Mouse (Mus musculus) frontal cortex, postnatal 10 days (tissue): ENCODE measurements at regions not wholly inside any gene's neighbourhood (a gene's known extent, or its start where the extent isn't known, plus 50 kb on each side); places are given as distances from the start of the nearest gene placed in this dataset.
A peak's percentile ranks its signal among the peaks of the same experiment; 100 is the strongest.
"Not testable (repeated sequence)": the region's sequence is repeated elsewhere in the genome, so short reads cannot be mapped to it uniquely, and the experiment has no call there.

ENCODE experiments used
- DNase-seq, 2 experiments: peaks; one replicate each; pipeline ENCODE4 v3.0.0; 2022; ENCODE audit warnings: low spot score in 2 of 2, mixed read lengths in 1 of 2

DNA sequence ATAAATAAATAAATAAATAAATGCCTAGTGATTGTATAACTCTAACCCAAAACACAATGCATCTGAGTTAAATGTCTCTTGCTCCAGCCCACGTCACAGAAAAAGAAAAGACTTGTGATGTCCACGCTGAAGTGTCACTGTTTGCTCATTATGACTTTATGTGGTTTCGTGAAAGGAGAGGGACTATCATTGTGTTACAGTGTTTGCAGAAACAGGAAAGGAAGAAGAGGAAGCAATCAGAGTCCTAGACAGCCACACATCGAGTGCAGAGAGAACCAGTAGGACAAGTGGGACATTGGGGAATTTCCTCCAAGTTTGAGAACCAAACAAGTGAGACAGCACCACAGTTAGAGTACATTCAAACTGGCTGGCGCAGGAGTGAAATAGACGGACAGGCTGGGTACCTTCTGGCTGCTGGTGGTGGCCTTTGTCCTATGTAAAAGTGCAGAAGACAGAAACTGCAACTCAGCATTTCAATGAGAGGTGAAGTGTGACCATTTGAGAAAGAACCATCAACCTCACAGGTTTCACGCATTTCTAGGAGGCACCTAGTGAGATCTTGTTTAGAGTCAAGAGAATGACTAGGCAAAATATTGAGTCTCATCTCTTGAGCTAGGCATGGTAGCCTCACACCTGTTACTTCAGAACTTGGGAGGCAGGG lies 59.6 kb downstream of the Fasl start:
- DNase-seq: no peak

DNA sequence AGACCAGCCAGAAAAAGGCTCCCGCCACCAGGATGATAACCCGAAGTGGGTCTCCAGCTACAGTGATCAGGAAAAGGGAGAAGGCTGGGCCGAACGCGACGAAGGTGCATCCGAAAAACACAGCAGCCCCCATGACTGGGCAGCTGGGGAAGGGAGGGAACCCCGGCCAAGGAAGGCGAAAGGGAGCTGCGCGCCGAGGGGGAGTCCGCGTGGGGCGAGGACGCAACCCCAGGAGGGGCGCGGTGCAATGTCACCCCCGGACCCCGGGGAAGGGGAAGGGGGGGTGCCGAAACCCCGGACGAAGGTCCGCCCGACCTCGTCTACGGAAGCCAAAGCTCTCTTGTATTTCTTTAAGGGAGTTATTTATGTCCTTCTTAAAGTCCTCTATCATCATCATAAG lies 60.9 kb downstream of the Fasl start:
- DNase-seq: not testable (repeated sequence)

DNA sequence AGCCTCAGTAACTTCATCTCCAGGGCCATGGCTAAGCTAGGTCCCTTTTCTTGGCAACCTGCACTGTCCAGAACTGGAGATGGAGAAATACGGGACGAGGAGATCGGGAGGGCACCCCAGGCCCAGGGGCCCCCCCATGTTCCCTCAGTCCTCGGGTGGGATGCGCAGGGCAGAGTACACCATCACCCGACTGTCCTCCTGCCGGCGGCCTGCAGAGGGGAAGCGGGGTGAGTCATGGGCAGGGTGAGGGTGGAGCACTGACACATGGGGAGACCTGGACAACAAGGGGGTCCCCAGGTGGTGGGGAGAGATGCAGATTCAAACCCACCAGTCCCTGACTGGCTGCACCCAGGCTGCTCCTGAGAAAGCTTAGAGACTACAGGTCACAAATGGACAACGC lies 62.2 kb downstream of the Fasl start:
- DNase-seq: not testable (repeated sequence)

DNA sequence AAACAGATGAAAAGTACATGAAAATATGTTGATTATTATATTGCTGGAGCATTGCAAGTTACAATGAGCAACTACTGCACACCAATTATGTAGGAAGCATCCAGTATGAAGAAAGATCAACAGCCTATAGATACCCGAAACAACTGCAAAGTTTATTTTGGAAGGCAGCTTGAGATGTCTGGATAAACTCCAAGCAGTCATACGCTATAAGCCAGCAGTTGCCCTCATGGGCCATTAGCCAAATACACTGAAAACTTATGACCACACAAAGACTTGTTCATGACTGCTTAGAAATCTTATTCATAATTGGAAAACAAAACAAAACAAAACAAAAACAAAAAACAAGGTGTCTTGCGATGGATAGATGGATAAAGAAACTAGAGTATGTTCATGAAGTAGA lies 68.4 kb downstream of the Fasl start:
- DNase-seq: no peak

DNA sequence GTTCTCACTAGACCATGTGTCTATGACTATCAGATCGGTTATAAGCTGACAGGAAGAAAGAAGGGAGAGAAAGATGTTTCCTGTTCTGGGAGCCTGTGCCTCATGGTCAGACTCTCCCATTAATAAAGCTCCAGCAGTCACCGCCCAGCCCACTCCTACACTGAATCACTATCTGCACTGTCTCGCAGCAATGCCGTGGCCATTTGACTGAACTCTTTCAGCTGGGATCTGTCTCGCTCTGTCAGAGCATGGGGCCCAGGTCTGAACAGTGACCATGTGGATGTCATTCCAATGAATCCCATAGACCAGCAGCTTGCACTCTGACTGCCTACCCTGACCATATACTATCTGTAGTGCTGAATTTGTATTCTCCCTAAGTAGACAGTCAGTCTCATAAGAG lies 70.0 kb downstream of the Fasl start:
- DNase-seq: no peak

DNA sequence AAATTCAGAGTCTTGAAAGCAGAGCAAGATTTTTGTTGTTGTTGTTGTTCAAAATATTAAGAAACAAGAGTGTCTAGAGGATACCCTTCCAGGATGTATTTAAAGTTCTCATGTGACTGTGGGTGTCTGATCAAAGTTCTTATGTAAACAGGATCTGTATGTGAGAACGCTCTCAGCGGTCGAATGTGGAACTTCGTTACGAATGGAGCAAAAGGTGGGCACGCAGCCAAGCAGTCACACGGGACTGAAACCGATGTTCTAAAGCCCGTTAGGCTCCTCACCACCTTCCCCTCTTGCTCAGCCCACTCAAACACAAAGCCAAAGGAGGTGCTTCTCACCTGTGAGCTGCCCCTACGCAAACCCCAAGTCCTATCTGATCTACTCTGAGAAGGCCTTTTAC lies 75.4 kb downstream of the Fasl start:
- peak; percentile 36 to 46 for DNase-seq

DNA sequence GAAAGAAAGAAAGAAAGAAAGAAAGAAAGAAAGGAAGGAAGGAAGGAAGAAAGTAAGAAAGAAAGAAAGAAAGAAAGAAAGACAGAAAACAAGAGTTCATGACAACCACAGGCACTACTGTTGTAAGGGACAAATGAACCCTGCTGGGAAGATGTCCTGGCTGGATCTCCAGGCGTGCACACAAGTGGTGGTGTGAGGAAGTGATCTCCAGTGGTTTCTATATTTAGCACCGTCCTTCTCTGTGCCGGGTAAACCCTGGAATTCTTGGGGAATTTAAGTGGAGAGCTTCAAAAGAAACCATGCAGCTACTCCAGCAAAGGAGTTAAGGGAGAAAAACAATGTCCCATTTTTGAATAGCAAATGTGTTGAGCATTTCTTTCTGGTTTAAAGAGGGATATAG lies 76.0 kb downstream of the Fasl start:
- no peak for DNase-seq

DNA sequence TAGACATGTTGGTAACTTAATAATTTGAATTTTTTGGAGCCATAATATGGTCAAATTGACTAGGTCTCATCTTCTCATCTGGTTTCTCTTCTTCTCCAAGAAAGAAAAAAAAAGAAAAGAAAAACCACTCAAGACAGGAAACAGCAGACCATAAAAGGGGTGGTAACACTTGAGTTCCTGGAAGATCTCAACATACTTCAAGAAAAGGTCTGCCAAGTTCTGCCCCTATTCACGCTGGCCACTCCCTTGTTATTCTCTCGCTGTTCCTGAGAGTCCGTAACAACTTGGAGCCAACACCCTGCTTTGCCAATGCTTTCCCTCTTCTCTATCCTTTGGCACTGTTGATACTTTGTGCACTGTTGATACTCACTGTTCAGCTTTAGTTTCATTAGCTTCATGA lies 81.2 kb downstream of the Fasl start:
- no peak for DNase-seq

DNA sequence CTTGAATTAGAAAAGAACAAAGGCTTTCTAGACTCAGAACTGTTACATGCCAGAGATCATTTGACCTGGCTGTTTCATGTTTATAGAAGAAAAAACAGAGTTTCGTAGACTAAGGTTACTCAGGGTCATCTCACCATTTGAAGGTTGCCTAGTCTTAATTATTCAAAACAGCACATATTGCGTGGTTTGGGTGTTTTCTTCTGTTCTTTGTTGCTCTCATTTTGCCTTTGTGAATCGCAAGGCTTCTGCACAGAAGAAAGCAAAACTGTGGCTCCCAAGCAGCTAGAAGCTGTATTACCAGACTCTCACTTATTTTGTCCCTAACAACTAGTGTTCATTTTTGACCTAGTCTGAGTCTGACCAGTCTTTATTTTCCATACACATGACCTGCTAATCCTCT lies 83.3 kb downstream of the Fasl start:
- no peak for DNase-seq

DNA sequence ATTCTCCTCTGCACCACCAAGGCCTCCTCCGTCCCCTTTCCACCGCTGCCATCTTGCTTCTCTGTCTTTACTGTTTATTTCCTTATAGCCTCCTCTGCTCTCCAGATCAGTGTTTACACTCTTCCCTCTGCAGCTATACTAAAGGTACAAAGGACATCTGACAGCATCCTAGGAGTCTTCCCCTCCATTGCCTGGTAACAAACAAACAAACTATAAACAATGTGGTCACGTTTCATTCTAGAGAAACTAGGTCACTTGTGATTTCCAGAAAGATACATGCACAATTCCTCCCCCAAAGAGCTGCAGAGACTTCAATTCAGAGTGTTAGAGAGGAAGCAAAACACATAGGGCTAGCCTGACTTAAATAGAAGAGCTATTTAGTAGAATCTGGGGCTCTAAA lies 83.8 kb downstream of the Fasl start:
- no peak for DNase-seq

DNA sequence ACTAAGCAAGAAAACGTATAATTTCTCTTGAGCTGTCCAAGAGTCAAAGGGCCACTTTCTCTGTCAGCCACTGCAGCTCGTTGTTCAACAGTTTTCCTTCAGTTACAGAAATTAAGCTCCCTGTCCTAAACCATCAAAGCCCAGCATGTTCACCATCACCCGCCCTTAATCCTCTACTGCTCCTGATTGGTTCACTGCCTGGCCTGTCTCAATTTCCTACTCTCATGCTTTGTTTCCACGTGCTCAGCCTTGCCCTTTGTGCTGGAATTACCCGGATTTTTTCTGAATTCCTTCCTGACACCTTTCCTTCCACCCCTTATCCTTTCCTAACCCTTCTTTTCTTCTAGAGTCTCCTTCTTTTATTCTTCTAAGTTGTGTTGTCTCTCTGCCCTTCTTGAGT lies 92.4 kb downstream of the Fasl start:
- no peak for DNase-seq

DNA sequence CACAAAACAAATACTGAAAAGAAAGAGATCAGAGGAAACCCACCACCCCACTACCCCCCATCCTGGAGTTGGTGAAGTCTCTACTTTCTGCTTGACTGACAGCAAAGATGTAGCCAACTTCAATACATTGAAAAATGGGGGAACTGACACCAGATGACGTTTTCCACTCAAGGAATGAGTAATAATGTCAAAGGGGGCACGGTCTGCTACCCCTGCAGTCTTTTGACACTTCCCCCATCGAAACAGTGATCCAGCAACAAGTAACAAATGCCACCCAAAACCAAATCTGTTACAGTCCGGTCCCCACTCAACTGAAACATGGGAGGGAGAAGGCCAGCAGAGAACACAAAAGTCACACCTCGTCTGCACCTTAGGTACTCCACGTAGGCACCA lies 94.5 kb downstream of the Fasl start:
- DNase-seq: no peak

DNA sequence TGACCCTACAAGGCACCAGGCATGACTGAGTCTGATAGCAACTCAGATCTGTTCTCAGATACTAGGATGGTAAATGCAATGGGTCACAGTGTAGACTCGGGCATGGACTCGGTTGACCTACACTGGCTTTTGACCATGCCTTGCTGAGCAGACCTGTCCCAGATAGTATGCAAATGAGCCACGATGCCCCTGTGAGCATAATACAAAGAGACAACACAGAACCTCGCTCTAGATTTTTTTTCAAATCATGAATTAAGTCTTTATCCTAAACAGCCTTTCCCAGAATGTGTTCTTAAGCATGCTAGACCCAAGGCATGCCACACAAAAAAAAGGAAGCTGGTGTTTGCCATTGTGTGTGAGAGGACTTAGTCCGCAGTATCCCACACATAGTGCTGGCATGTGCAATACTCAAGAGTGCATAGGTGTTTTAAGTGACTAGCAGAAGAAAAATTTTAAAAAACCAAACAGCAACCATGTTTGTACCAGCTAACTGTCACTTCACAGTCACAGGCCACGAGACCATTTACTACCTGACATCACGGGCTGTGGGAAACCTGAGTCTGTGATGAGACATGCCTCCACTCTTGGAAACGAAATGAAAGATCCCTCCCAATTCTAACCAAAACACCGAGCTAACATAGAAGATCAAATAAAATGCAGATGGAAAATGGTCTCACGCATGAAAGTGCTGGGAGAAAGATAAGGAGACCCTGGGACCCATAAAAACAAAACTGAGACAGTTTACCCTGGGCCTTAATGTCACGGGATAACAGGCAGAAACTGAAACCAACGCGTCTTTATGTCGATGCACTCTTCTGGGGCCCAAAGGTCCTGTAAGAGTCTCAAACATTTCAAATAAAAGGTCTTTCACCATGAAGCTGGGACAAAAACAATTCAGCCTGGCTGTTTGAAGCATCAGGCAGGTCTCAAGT lies 95.2 kb downstream of the Fasl start:
- DNase-seq: no peak

DNA sequence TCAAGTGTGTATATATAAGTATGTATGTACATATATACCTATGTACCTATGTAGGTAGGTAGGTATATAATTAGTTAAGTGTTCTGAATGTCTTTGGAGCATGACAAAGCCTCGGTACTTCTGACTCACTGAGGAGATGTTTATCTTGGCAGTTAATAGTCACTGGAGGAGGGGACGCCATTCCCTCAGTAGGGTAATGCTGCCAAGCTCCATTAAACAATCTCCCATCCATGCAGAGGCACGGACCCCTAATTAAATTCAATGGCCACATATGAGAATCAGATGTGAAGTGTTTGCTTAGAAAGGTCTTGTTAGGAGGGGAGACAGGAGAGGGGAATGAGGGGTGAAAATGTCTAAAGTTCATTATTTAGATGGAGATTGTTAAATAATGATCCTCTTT lies 99.3 kb downstream of the Fasl start:
- DNase-seq: no peak

DNA sequence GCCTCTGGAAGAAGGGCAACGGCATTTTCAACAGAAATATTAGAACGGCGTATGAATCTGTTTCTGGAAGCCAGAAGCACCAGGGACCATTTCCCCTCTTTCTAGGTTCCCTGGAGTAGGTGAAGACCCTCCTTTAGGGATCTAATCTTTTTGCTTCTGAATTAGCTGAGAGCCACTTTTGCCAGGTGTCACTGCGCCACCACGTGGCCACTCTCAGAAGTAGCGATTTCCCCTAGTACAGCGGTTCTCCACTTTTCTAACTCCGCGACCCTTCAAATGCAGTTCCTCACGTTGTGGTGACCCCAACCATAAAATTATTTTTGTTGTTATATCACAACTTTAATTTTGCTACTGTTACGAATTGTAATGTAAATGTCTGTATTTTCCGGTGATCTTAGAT lies 100.7 kb downstream of the Fasl start:
- peak; percentile 14 to 65 for DNase-seq

DNA sequence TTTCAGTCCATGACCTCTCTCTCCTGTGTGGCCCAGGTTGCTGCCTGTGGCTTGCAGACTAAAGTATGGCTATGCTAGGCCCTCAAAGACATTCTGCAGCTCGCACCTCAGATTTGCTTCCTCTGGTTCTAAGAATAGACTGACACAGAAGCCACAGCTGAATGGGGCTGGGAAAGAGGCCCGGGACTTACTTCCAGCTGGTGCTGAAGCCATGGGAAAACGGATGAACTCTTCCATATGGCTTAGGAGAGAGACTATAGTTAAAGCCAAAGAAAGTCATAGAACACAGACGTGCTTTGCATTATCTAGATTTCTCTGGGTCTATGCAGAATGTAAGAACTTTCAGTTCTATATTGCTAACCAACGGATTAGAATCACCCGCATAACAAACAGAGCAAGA lies 107.7 kb downstream of the Fasl start:
- no peak for DNase-seq

DNA sequence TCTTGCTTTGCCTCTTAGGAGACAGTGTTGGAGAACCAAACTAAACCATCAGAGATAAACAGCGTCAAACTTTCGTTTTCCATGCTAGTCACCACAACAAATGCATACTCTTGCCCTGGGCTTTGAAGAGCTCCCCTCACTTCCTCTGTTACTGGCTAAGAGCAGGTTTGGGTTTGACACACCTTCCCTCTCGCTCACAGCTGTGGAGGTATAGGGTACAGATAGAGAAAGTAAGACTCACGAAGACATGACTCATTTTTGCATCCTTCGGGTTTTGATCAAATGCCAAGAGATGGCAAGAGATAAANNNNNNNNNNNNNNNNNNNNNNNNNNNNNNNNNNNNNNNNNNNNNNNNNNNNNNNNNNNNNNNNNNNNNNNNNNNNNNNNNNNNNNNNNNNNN lies 117.4 kb downstream of the Fasl start:
- no peak for DNase-seq

DNA sequence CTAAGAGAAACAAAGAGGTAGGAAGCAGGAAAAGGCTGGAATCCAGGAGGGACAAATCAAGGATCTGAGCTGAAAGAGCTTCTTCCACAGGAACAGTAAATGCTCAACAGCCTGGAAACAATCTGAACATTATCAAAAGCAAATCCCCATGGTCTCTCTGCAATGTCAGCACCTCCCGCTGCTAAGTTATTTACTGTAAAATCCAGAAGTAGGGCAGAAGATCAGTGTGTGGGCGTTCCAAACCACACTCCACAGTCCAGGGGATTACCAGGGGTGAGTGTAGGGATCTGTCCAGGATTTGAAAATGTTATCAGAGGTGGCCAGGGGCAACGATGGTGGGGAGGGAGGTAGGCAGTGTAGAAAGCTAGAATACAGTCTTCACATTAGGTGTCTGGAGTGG lies 124.0 kb downstream of the Fasl start:
- DNase-seq: no peak

DNA sequence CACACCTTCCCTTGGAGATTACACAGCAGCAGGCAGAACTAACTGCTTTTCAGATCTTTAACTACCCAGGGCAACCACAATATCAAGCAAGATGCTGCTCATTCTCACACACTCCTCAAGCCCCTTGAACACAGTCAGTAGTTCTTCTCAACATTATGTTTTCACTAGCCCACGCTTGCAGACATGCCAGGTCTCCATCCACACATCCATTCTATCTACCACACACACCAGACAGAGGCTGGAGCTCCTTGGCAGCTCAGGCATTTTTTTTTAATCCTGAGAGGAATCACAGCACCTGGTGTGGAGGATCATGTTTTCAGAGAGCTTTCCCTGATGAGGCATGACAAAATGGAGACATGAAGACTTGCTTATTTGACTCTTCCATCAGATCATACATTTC lies 124.9 kb downstream of the Fasl start:
- no peak for DNase-seq

DNA sequence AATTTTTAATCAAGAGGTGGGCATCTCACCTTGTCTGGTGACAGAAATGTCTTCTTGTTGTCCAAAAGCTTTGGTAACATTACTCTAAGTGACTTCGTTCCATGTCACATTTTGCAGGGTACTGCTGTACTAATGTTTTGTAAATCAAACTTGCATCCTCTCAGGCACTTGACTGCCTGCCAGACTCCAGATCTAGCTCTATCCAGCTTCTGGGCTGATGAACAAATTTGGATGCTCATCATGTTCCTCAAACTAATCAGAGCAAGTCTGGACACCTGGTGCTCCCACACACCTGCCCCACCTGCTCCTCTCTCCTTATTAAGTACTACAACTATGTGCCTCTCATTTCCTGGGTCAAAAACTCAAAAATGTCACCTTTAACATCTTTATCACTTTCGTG lies 126.1 kb downstream of the Fasl start:
- DNase-seq: no peak

DNA sequence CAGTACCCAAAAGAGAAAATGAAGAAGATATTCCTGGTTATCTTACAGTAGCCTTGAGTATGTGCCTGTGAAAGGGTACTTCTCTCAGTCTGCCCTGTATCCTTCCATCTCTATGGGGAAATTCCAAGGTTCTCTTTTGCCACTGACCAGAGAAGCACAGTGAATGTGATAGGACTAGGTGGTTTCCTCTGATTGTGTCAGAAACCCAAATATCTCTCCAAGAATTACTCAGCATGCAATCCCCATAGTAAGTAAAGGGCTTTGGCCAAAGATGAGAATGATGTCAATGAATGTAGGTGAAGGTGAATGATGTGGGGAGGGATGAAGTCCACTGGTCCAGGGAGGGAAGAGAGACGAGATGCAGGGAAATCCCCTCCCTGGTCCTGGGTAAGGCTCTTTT lies 130.8 kb downstream of the Fasl start:
- no peak for DNase-seq

DNA sequence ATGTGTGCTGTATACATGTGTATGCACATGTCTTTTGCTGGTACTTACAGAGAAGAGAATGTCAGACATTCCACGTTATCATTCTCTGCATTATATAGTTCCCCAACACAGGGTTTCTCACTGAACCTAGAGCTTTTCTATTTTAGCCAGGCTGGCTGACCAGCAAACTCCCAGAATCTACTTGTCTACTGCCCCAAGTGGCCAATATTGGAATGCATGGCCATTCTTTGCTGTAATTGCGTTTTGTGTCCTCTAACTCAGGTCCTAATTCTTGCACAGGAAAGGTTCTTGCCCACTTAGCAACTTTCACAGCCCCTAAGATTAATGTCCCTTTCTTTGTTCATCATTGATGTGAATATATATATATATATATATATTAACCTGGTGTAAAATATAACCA lies 138.9 kb downstream of the Fasl start:
- no peak for DNase-seq

DNA sequence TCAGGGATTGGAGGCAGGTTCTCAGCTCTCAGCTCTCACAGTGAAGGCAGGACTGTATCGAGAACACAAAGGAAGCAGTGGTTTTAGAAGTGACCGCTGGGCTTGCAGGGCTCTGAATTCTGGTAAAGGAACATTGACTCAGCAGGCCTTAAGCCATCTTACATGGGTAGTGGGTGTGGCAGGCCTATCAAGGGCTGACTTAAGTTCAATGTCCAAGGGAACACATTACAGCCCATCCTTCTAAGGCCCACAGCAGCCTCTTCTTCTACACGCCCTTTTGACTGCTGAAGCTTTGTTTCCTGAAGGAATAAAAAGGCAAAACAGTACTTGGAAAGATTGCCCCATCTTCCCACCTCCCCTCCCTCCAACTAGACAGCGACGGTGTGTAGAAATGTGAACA lies 137.6 kb downstream of the Tnfsf18 start:
- no peak for DNase-seq
